Mouse (Mus musculus): ENCODE measurements around the gene Gm11596. TPM values are rescaled to one million over a fixed set of nuclear protein-coding genes. Genes with fewer than 3 reads are reported as not detected.
"Not testable (repeated sequence)": the region's sequence is repeated elsewhere in the genome, so short reads cannot be mapped to it uniquely, and the experiment has no call there.

The Gm11596 gene
- not detected in 2 replicates for total RNA-seq (2014; rRNA removed; ENCODE audit: low replicate concordance)
- polyA plus RNA-seq (2015; fragmentation: Nextera tagmentation; extraction: Ambion mirVana) = not detected in 2 replicates

DNA sequence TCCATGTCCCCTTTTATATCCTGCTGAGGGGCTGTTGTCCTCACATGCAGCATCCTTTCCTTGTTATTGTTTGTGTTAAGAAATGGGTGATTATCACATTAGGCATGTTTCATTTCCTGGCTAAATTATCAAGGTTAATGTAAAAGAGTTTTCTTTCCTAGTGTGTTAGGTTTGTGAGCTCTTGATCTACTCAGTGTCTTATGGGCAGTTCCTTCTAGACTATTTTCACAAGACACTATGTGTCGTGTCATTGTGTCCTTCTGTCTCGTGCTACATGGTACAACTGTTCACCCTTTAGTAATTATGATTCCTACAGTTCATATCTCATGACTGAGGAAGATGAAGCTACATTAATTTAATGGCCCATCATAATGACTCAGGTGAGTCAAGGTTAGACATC lies at the start of gene Gm11596:
TSS of gene Gm11596 (minus strand) at position 101 of the 400 bp plus-strand sequence.
- DNase-seq (ENCODE audit: low spot score) (no peak), ATAC-seq (ENCODE audit: insufficient read depth, low read depth) (no peak)
- no peak within 1 kb of the TSS for H3K27ac ChIP-seq (ENCODE audit: low read depth)
- TF ChIP-seq EP300 (IDR thresholded peaks at IDR 0.05; ENCODE audit: low read depth) = no peak
- TF ChIP-seq CTCF (IDR thresholded peaks at IDR 0.05; ENCODE audit: low read depth) = no peak
- H3K9me3 ChIP-seq (replicated peaks; ENCODE audit: control insufficient read depth, low read length) = no peaks in the 10 kb centered on the region
- H3K4me2 ChIP-seq (ENCODE audit: low read depth, low read length) = no peak within 1 kb of the TSS
- 60% methylated on average over 2 of the region's 2 CpGs for WGBS
- no peaks in the 10 kb centered on the region for H3K4me1 ChIP-seq (ENCODE audit: control insufficient read depth, insufficient read depth)
- no peak within 1 kb of the TSS for H3K9ac ChIP-seq (replicated peaks; ENCODE audit: low read depth, low read length)
- no peaks in the 10 kb centered on the region for H3K27me3 ChIP-seq (ENCODE audit: control insufficient read depth, insufficient read depth, low read length)
- H3K4me3 ChIP-seq (ENCODE audit: low read depth, low read length) = no peak within 1 kb of the TSS
- H3K36me3 ChIP-seq (replicated peaks; ENCODE audit: control insufficient read depth, insufficient read depth, low read length) = no peaks in the 10 kb centered on the region

DNA sequence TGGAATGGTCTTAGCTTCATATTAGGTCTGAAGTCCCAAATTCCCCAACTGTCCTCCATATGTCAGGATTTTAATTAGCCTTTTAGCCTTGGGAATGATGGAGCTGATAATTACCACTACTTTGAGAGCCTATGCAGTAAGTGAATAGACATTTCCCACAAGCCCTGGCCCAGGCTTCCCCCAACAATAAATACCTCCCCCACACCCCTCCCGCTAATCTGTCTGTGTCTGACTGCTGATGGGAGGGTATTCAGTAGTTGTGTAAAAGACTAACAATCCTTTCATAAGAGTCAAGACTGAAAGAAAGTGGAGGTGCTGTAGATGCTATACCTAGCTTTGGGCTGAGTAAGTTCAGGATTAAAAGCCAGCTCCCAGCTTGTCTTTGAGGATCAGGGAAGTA lies 48.9 kb upstream of the Gm11596 start:
- ATAC-seq (ENCODE audit: insufficient read depth, low read depth) = no peak
- no peak overlapping the region for H3K9ac ChIP-seq (replicated peaks; ENCODE audit: low read depth, low read length)

DNA sequence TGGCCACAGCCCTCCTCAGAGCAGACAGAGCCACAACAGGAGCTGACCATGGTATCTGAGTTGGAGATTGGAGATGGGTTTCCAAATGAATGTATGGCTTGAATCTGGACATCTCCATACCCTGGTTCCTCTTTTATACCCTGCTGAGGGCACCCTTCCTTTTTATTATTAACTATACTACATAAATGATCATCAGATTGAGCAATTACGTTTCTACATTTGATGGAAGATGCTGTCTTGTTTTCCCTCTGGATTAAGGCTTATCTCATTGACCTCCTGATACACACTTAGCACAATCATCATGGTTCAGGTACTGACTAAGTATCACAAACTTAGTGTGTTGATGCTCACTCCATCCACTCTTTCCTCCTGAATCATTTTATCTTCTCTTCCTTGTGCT lies 44.7 kb upstream of the Gm11596 start, which contains the start of gene 2300003K06Rik:
TSS of gene 2300003K06Rik (minus strand) at position 101 of the 400 bp plus-strand sequence.
- no peak for ATAC-seq (ENCODE audit: insufficient read depth, low read depth)
- Histone ChIP-seq H3K4me3 (ENCODE audit: low read depth, low read length) (no peak within 1 kb of the TSS), H3K9me3 (replicated peaks; ENCODE audit: control insufficient read depth, low read length) (no peaks in the 10 kb centered on the region), H3K4me2 (ENCODE audit: low read depth, low read length) (no peak within 1 kb of the TSS), H3K4me1 (ENCODE audit: control insufficient read depth, insufficient read depth) (no peaks in the 10 kb centered on the region), H3K27me3 (ENCODE audit: control insufficient read depth, insufficient read depth, low read length) (no peaks in the 10 kb centered on the region), H3K27ac (ENCODE audit: low read depth) (no peak within 1 kb of the TSS), H3K36me3 (replicated peaks; ENCODE audit: control insufficient read depth, insufficient read depth, low read length) (no peaks in the 10 kb centered on the region), H3K9ac (replicated peaks; ENCODE audit: low read depth, low read length) (no peak within 1 kb of the TSS)
- TF ChIP-seq EP300 (IDR thresholded peaks at IDR 0.05; ENCODE audit: low read depth) (no peak), CTCF (IDR thresholded peaks at IDR 0.05; ENCODE audit: low read depth) (no peak)
- WGBS = 53% methylated on average over 1 of the region's 1 CpGs
- no peak for DNase-seq (ENCODE audit: low spot score)

More for the DNA sequence above, 48.9 kb upstream of the Gm11596 start:
- H3K27ac ChIP-seq (ENCODE audit: low read depth) = no peak overlapping the region
- no peaks in the 10 kb centered on the region for H3K4me1 ChIP-seq (ENCODE audit: control insufficient read depth, insufficient read depth)
- WGBS = 67% methylated on average over 1 of the region's 1 CpGs
- no peaks in the 10 kb centered on the region for H3K36me3 ChIP-seq (replicated peaks; ENCODE audit: control insufficient read depth, insufficient read depth, low read length)
- no peak overlapping the region for H3K4me3 ChIP-seq (ENCODE audit: low read depth, low read length)
- H3K4me2 ChIP-seq (ENCODE audit: low read depth, low read length) = no peak overlapping the region
- TF ChIP-seq CTCF (IDR thresholded peaks at IDR 0.05; ENCODE audit: low read depth) = no peak
- TF ChIP-seq EP300 (IDR thresholded peaks at IDR 0.05; ENCODE audit: low read depth) = no peak
- H3K27me3 ChIP-seq (ENCODE audit: control insufficient read depth, insufficient read depth, low read length) = no peaks in the 10 kb centered on the region
- H3K9me3 ChIP-seq (replicated peaks; ENCODE audit: control insufficient read depth, low read length) = no peaks in the 10 kb centered on the region
- DNase-seq (ENCODE audit: low spot score) = no peak

DNA sequence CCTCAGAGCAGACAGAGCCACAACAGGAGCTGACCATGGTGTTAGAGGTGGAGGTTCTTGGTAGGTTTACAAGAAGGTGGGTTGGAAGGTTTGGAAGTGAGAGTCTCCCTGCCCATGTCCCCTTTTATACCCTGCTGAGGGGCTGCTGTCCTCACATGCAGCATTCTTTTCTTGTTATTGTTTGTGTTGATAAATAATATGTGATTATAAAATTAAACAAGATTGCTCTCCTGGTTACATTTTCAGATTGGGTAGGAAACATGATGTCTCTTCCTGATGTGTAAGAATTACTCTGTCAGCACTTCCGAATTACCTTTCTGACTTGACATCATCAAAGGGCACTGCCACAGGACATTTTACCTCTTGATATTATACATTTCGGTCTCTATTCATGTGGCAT lies 22.3 kb upstream of the Gm11596 start, which contains the start of gene Gm11564:
TSS of gene Gm11564 (minus strand) at position 101 of the 400 bp plus-strand sequence.
- WGBS = 69% methylated on average over 2 of the region's 2 CpGs

GRCm38 (mm10) chr11:99809792-99810191 lies 16.5 kb upstream of the Gm11596 start, which contains the start of gene Krtap4-13:
Gene Krtap4-13, minus strand, starts transcription at chr11:99809892.
- not testable (repeated sequence) for DNase-seq (ENCODE audit: low spot score); H3K27me3 ChIP-seq (ENCODE audit: control insufficient read depth, insufficient read depth, low read length); ATAC-seq (ENCODE audit: insufficient read depth, low read depth)

More for the DNA sequence above, 22.3 kb upstream of the Gm11596 start, which contains the start of gene Gm11564:
- not testable (repeated sequence) for H3K4me1 ChIP-seq (ENCODE audit: control insufficient read depth, insufficient read depth); H3K9ac ChIP-seq (replicated peaks; ENCODE audit: low read depth, low read length); H3K9me3 ChIP-seq (replicated peaks; ENCODE audit: control insufficient read depth, low read length); H3K36me3 ChIP-seq (replicated peaks; ENCODE audit: control insufficient read depth, insufficient read depth, low read length); H3K4me3 ChIP-seq (ENCODE audit: low read depth, low read length); H3K27me3 ChIP-seq (ENCODE audit: control insufficient read depth, insufficient read depth, low read length); H3K27ac ChIP-seq (ENCODE audit: low read depth); ATAC-seq (ENCODE audit: insufficient read depth, low read depth); H3K4me2 ChIP-seq (ENCODE audit: low read depth, low read length); DNase-seq (ENCODE audit: low spot score)

DNA sequence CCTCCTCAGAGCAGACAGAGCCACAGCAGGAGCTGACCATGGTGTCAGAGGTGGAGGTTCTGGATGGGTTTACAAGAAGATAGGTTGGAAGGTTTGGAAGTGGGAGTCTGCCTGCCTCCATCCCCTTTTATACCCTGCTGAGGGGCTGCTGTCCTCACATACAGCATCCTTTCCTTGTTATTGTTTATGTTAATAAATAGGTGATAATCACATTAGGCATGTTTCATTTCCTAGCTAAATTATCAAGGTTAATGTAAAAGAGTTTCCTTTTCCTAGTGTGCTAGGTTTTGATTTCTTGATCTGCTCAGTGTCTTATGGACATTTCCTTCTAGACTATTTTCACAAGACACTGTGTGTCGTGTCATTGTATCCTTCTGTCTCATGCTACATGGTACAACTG lies 11.1 kb upstream of the Gm11596 start, which contains the start of gene Gm11554:
TSS of gene Gm11554 (minus strand) at position 101 of the 400 bp plus-strand sequence.
- H3K27ac ChIP-seq (ENCODE audit: low read depth); DNase-seq (ENCODE audit: low spot score); H3K4me2 ChIP-seq (ENCODE audit: low read depth, low read length); H3K36me3 ChIP-seq (replicated peaks; ENCODE audit: control insufficient read depth, insufficient read depth, low read length); H3K9me3 ChIP-seq (replicated peaks; ENCODE audit: control insufficient read depth, low read length); H3K9ac ChIP-seq (replicated peaks; ENCODE audit: low read depth, low read length); H3K4me3 ChIP-seq (ENCODE audit: low read depth, low read length); H3K4me1 ChIP-seq (ENCODE audit: control insufficient read depth, insufficient read depth); ATAC-seq (ENCODE audit: insufficient read depth, low read depth); H3K27me3 ChIP-seq (ENCODE audit: control insufficient read depth, insufficient read depth, low read length): not testable (repeated sequence)
- no CpG with 5 or more reads among the region's 1 CpGs for WGBS

More at GRCm38 (mm10) chr11:99809792-99810191, 16.5 kb upstream of the Gm11596 start, which contains the start of gene Krtap4-13:
- not testable (repeated sequence) for H3K4me1 ChIP-seq (ENCODE audit: control insufficient read depth, insufficient read depth); H3K9ac ChIP-seq (replicated peaks; ENCODE audit: low read depth, low read length); H3K4me3 ChIP-seq (ENCODE audit: low read depth, low read length); H3K4me2 ChIP-seq (ENCODE audit: low read depth, low read length); H3K9me3 ChIP-seq (replicated peaks; ENCODE audit: control insufficient read depth, low read length); H3K36me3 ChIP-seq (replicated peaks; ENCODE audit: control insufficient read depth, insufficient read depth, low read length); H3K27ac ChIP-seq (ENCODE audit: low read depth)

GRCm38 (mm10) chr11:99798832-99799231 lies 5.6 kb upstream of the Gm11596 start, which contains the start of gene Gm11569:
Gene Gm11569, minus strand, starts transcription at chr11:99798932.
- H3K9ac ChIP-seq (replicated peaks; ENCODE audit: low read depth, low read length); H3K4me1 ChIP-seq (ENCODE audit: control insufficient read depth, insufficient read depth); H3K27me3 ChIP-seq (ENCODE audit: control insufficient read depth, insufficient read depth, low read length); H3K4me3 ChIP-seq (ENCODE audit: low read depth, low read length); H3K27ac ChIP-seq (ENCODE audit: low read depth); H3K9me3 ChIP-seq (replicated peaks; ENCODE audit: control insufficient read depth, low read length); DNase-seq (ENCODE audit: low spot score); ATAC-seq (ENCODE audit: insufficient read depth, low read depth); H3K4me2 ChIP-seq (ENCODE audit: low read depth, low read length); H3K36me3 ChIP-seq (replicated peaks; ENCODE audit: control insufficient read depth, insufficient read depth, low read length): not testable (repeated sequence)
- no CpG with 5 or more reads among the region's 1 CpGs for WGBS

- not testable (repeated sequence) for H3K4me1 ChIP-seq (ENCODE audit: control insufficient read depth, insufficient read depth); H3K27ac ChIP-seq (ENCODE audit: low read depth); H3K9ac ChIP-seq (replicated peaks; ENCODE audit: low read depth, low read length); ATAC-seq (ENCODE audit: insufficient read depth, low read depth); H3K4me2 ChIP-seq (ENCODE audit: low read depth, low read length); H3K27me3 ChIP-seq (ENCODE audit: control insufficient read depth, insufficient read depth, low read length); H3K9me3 ChIP-seq (replicated peaks; ENCODE audit: control insufficient read depth, low read length); H3K36me3 ChIP-seq (replicated peaks; ENCODE audit: control insufficient read depth, insufficient read depth, low read length); H3K4me3 ChIP-seq (ENCODE audit: low read depth, low read length); DNase-seq (ENCODE audit: low spot score)
Measured at GRCm38 (mm10) chr11:99784900-99785299, 8.4 kb downstream of the Gm11596 start, which contains the start of gene Krtap4-9. Gene Krtap4-9, plus strand, starts transcription at chr11:99785200.

All from heart, postnatal 0 days (tissue).